Mouse (Mus musculus) forebrain, embryonic 16.5 days (tissue): Measurements from ENCODE around the gene Slc16a13. TPM values are rescaled to one million over a fixed set of nuclear protein-coding genes. Genes with fewer than 3 reads are reported as not detected.
A peak's percentile ranks its signal among the peaks of the same experiment; 100 is the strongest.

Experiments used
- ATAC-seq: fragments of 200-750 bp; cut with Nextera tagmentation; 2 replicates; pipeline ENCODE4 v1.8.0; 2017; ENCODE audit warnings: mild to moderate bottlenecking, moderate library complexity
- H3K27ac ChIP-seq: fragments of 300-500 bp; sonication (generic); 2 replicates; pipeline ENCODE4 v1.5.1; 2014; ENCODE audit warnings: low read length, control low read depth
- H3K27me3 ChIP-seq: fragments of 300-500 bp; sonication (generic); replicated peaks from 2 replicates; pipeline ENCODE4 v1.6.1; 2014; ENCODE audit warnings: low read length; ENCODE audit not compliant: control insufficient read depth, insufficient read depth
- H3K36me3 ChIP-seq: fragments of 300-500 bp; sonication (generic); 2 replicates; pipeline ENCODE4 v1.6.1; 2014; ENCODE audit not compliant: control insufficient read depth, insufficient read depth
- H3K4me1 ChIP-seq: fragments of 300-500 bp; sonication (generic); replicated peaks from 2 replicates; pipeline ENCODE4 v1.6.1; 2014; ENCODE audit warnings: low read length; ENCODE audit not compliant: control insufficient read depth, insufficient read depth
- H3K4me2 ChIP-seq: fragments of 300-500 bp; sonication (generic); 2 replicates; pipeline ENCODE4 v1.6.1; 2014; ENCODE audit warnings: mild to moderate bottlenecking, low read length, control low read depth
- H3K4me3 ChIP-seq: fragments of 300-500 bp; sonication (generic); replicated peaks from 2 replicates; pipeline ENCODE4 v1.5.1; 2014; ENCODE audit warnings: mild to moderate bottlenecking, low read length, control low read depth
- H3K9ac ChIP-seq: fragments of 300-500 bp; sonication (generic); replicated peaks from 2 replicates; pipeline ENCODE4 v1.6.1; 2014; ENCODE audit warnings: low read depth, low read length, control low read depth
- H3K9me3 ChIP-seq: fragments of 300-500 bp; sonication (generic); 2 replicates; pipeline ENCODE4 v1.6.1; 2016; ENCODE audit warnings: low read length; ENCODE audit not compliant: control insufficient read depth
- WGBS: fragments of 180-500 bp; shearing (Covaris S2); extraction: QIAGEN DNeasy Blood & Tissue Kit; methylation state at CpG from one replicate; pipeline ENCODE4 v1.1.7; 2014; 5-methylcytosine and 5-hydroxymethylcytosine counted together
- polyA plus RNA-seq: library from polyadenylated mRNA; unstranded; fragments of >200 nt; fragmentation: Nextera tagmentation; extraction: Ambion mirVana; gene quantifications from 2 replicates; pipeline ENCODE4 v1.2.1, GENCODE M21; 2015

Slc16a13 gene
- polyA plus RNA-seq, 1 experiment from 2014 or later, result 14.8 TPM

DNA sequence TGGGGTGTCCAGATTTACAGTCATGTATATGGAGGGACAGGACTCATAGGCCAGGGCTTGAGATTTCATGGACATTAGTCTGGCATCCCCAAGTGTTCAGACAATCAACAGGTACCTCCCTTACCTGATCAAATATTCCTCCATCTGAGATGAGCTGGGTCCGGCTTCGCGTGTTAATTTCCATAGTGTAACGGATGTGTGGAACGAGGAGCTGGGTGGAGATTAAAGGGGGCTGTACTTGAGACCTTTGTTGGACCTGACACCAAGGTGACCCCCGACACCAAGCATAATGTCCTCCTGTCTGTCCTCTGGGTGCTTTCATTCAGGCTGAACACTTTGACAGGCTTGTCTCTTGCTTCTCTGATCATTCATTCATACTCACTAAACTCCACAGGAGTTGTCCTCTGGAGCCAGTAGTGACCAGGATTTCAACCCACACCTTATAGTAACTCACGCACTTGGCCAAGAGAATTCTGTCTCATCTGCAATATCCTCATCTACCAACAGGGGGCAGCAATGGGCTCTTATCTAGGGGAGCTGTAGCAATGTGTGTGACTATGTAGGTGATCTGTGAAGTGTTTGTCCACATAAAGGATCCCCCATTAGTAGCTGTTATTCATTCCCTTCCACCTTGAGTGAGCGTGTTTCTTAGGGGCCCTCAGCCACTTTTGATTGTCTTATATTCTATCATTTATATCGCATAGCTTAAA, 26.4 kb upstream of the Slc16a13 start:
- no peak for ATAC-seq
- H3K9ac ChIP-seq, result no peak overlapping the region
- no peak overlapping the region for H3K4me3 ChIP-seq
- no peaks in the 10 kb centered on the region for H3K36me3 ChIP-seq
- no peak overlapping the region for H3K27ac ChIP-seq
- no peaks in the 10 kb centered on the region for H3K4me1 ChIP-seq
- no peaks in the 10 kb centered on the region for H3K9me3 ChIP-seq
- H3K27me3 ChIP-seq, result peaks cover 5% of the 10 kb centered on the region
- WGBS, result 51% methylated on average over 9 of the region's 9 CpGs
- no peak overlapping the region for H3K4me2 ChIP-seq

GRCm38 (mm10) chr11:70242591-70242990, 21.7 kb upstream of the Slc16a13 start:
- no peaks in the 10 kb centered on the region for H3K9me3 ChIP-seq
- H3K27me3 ChIP-seq, result 0 out of 2 replicates have a peak, but pooled peaks cover 2% of the 10 kb centered on the region
- no peak overlapping the region for H3K4me3 ChIP-seq
- ATAC-seq, result no peak
- no peaks in the 10 kb centered on the region for H3K36me3 ChIP-seq
- H3K9ac ChIP-seq, result no peak overlapping the region
- H3K4me2 ChIP-seq, result no peak overlapping the region
- H3K4me1 ChIP-seq, result peaks cover 17% of the 10 kb centered on the region
- no peak overlapping the region for H3K27ac ChIP-seq
- 70% methylated on average over 11 of the region's 11 CpGs for WGBS

DNA sequence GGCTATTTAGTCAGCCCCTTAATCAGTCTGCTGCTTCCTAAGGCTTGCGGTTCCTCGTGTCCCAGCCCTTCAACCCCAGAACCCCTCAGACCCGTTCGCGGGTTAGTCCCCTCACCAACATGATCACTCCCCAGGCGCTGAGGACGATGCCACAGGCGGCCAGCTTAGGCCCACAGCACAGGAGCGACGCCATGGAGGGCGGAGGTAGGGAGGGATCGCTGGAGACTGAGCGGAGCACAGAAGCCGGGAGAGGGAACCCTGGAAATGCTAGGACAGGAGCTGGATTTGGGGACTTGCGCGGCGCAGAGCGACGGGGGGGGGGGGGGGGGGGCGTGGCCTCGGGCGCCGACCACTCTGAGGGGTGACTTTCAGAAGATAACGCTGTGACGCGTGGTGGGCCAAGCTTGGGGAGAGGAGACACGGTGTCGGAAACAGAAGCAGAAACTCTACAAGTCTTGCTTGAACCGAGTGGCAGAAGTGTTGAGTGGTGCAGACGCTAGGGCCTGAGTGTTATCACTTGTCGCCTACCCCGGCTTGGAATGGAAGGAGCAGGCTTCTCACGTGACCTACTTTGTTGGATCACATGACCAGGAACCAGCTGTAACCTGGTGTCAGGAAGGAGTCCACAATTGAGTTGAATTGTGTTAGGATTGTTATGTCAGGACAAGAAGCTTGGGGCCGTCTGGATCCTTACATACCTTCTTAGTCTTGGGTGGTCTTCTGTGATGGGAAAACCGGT, 18.8 kb upstream of the Slc16a13 start, which contains the start of the genes Gm21988 and Rnasek:
TSS of gene Gm21988 (minus strand) at position 290 of the 739 bp plus-strand sequence.
TSS of gene Rnasek (minus strand) at position 302 of the 739 bp plus-strand sequence.
- Histone ChIP-seq H3K27ac (peak within 1 kb of the TSS; percentile 70), H3K9ac (peak within 1 kb of the TSS; percentile 70), H3K4me2 (peak within 1 kb of the TSS; percentile 88), H3K4me1 (peaks cover 27% of the 10 kb centered on the region), H3K9me3 (no peaks in the 10 kb centered on the region), H3K36me3 (peaks cover 4% of the 10 kb centered on the region; the same call in 1 of the 2 replicates), H3K4me3 (peak within 1 kb of the TSS; percentile 58), H3K27me3 (0 out of 2 replicates have a peak, but pooled peaks cover 2% of the 10 kb centered on the region)
- ATAC-seq, result peak; percentile 43
- WGBS, result under 1% methylated on average over 35 of the region's 35 CpGs

DNA sequence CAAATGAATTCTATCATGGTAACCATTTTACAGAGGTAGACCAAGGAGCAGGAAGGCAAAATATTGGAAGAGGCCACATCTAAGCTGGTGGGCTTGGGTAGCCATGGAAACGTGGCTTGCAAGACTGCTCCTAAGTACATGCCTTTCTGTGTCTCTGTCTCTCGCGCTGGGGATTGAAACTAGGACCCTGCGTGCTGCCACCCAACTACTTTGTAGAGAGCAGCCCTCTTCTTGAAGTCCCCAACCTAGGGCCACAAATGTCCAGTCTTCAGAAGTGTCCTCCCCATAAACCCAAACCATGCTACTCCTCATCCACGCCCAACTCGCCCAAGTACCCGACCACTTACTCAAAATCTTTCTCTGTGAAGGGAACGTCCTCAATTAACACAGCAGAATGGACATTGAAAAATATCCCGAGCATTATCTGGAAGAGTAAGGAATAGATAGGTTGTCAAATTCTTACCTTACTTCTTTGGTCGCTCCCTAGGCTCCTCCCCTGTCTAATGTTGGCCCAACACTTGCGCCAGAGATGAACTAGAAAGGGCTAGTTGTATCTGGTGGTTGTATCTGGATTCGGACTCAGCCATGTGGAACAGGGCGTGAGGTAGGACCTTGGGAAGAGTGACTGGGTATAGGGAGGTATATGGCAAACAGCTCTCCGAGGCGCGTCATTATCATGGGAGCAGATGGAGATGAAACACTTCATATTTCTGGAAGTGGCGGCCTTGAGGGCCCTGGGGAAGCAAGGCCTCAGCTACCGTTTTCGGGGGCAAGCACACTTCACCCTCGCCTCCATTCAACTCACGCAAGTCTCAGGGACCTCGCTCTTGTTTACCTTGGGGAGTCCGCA, 18.0 kb upstream of the Slc16a13 start:
- H3K4me2 ChIP-seq, result peak overlapping the region; percentile 88
- no peak for ATAC-seq
- H3K27me3 ChIP-seq, result no peaks in the 10 kb centered on the region
- peaks cover 27% of the 10 kb centered on the region for H3K4me1 ChIP-seq
- peak overlapping the region; percentile 58 for H3K4me3 ChIP-seq
- WGBS, result 10% methylated on average over 23 of the region's 23 CpGs
- H3K9me3 ChIP-seq, result no peaks in the 10 kb centered on the region
- H3K27ac ChIP-seq, result peak overlapping the region; percentile 70
- H3K36me3 ChIP-seq, result peaks cover 4% of the 10 kb centered on the region; the same call in 1 of the 2 replicates
- peak overlapping the region; percentile 70 for H3K9ac ChIP-seq

- H3K4me2 ChIP-seq, result peak within 1 kb of the TSS; percentile 88
- peak; percentile 95 for ATAC-seq
- no peaks in the 10 kb centered on the region for H3K9me3 ChIP-seq
- WGBS, result under 1% methylated on average over 70 of the region's 70 CpGs
- H3K4me1 ChIP-seq, result peaks cover 32% of the 10 kb centered on the region
- peak within 1 kb of the TSS; percentile 58 for H3K4me3 ChIP-seq
- H3K9ac ChIP-seq, result peak within 1 kb of the TSS; percentile 77
- H3K36me3 ChIP-seq, result peaks cover 4% of the 10 kb centered on the region; the same call in 1 of the 2 replicates
- H3K27me3 ChIP-seq, result no peaks in the 10 kb centered on the region
- peak within 1 kb of the TSS; percentile 90 for H3K27ac ChIP-seq
These were observed 16.7 kb upstream of the Slc16a13 start, which contains the start of gene 0610010K14Rik for GRCm38 (mm10) chr11:70237457-70238167. Gene 0610010K14Rik (minus strand): TSS chr11:70237914.

DNA sequence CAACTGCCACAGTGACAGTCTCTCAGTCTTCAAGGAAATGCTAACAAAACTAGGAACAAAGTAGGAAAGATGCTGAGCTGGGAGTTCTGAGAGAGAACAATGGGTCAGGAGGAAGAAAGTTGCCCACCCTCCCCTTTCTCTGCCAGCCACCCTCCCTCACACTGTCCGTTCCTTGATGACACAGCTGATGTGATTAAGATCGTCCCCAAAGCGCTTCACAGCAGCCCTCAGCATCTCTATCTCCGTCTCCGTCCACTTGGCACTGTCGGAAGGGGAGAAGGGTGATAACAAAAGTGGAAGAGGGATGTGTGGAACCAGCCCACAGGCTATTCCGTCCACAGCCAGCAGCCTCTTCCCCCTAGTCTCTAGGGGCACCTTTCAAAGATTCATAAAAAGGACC, 15.9 kb upstream of the Slc16a13 start:
- peaks cover 32% of the 10 kb centered on the region for H3K4me1 ChIP-seq
- H3K36me3 ChIP-seq, result peaks cover 4% of the 10 kb centered on the region; the same call in 1 of the 2 replicates
- H3K4me2 ChIP-seq, result peak overlapping the region; percentile 78
- no peaks in the 10 kb centered on the region for H3K27me3 ChIP-seq
- H3K9ac ChIP-seq, result peak overlapping the region; percentile 77
- 26% methylated on average over 7 of the region's 7 CpGs for WGBS
- no peak for ATAC-seq
- H3K9me3 ChIP-seq, result no peaks in the 10 kb centered on the region
- peak overlapping the region; percentile 58 for H3K4me3 ChIP-seq
- H3K27ac ChIP-seq, result peak overlapping the region; percentile 5; the same call in 1 of the 2 replicates

GRCm38 (mm10) chr11:70235254-70235900, 14.5 kb upstream of the Slc16a13 start:
- H3K27ac ChIP-seq, result no peak overlapping the region
- H3K27me3 ChIP-seq, result peaks cover 4% of the 10 kb centered on the region
- H3K9ac ChIP-seq, result no peak overlapping the region
- peaks cover 27% of the 10 kb centered on the region for H3K4me1 ChIP-seq
- H3K4me3 ChIP-seq, result no peak overlapping the region
- H3K4me2 ChIP-seq, result no peak overlapping the region
- WGBS, result 92% methylated on average over 12 of the region's 12 CpGs
- H3K36me3 ChIP-seq, result peaks cover 4% of the 10 kb centered on the region; the same call in 1 of the 2 replicates
- no peak for ATAC-seq
- no peaks in the 10 kb centered on the region for H3K9me3 ChIP-seq

DNA sequence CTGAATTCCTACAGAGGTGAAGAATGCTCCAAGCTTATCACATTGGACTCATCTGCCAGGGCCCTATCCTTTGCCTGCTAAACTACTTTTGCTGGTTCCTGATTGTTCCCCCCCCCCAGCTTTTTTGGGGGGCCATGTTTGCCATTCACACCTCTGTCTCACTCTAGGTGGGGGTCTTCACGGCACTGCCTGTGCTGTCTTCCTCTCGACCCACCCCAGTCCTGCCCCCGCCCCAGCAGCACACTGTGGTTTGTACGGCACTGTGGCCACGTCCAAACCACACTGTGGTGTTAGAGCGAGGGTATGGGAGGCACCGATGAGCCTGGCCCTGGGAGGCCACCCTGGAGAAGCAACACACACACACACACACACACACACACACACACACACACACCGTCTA, 13.6 kb upstream of the Slc16a13 start:
- peaks cover 4% of the 10 kb centered on the region; the same call in 1 of the 2 replicates for H3K36me3 ChIP-seq
- H3K9me3 ChIP-seq, result no peaks in the 10 kb centered on the region
- H3K4me1 ChIP-seq, result peaks cover 32% of the 10 kb centered on the region
- no peak overlapping the region for H3K4me3 ChIP-seq
- H3K27me3 ChIP-seq, result peaks cover 13% of the 10 kb centered on the region
- no peak overlapping the region for H3K9ac ChIP-seq
- WGBS, result 87% methylated on average over 8 of the region's 8 CpGs
- no peak for ATAC-seq
- no peak overlapping the region for H3K27ac ChIP-seq
- H3K4me2 ChIP-seq, result no peak overlapping the region
